Mouse (Mus musculus): ENCODE measurements around the gene C4b.

DNA sequence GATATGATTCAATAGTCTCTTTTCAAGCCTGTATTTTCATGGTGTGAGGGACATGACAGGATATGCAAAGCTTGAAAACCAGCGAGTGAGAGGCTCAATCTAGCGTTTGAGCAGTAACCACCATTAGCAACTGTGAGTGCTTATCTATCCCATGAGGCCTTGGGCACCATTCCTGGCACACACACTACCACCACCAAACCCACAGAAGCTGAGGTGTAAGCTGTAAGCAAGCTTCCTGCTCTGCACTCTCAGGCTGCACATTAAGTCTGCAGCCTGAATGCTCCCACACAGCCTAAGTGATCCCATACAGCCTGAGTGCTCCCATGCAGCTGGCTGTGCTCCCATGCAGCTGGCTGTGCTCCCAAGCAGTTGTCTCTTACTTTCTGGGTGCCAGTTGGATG is 43.0 kb downstream of the C4b start:
- no peak for TF ChIP-seq HCFC1 (IDR thresholded peaks at IDR 0.05; ENCODE audit: borderline replicate concordance, insufficient read depth, low read length)
- TF ChIP-seq ZNF384 (IDR thresholded peaks at IDR 0.05; ENCODE audit: low read depth, low read length), result no peak
- no peak for TF ChIP-seq ZC3H11A (IDR thresholded peaks at IDR 0.05; ENCODE audit: borderline replicate concordance, low read depth, low read length)
- TF ChIP-seq CHD2 (IDR thresholded peaks at IDR 0.05; ENCODE audit: low read depth, low read length), result no peak
- TF ChIP-seq MAFK (IDR thresholded peaks at IDR 0.05; ENCODE audit: insufficient read depth, low read depth, low read length), result no peak
